Mouse (Mus musculus): ENCODE data around the gene Tns2.

DNA sequence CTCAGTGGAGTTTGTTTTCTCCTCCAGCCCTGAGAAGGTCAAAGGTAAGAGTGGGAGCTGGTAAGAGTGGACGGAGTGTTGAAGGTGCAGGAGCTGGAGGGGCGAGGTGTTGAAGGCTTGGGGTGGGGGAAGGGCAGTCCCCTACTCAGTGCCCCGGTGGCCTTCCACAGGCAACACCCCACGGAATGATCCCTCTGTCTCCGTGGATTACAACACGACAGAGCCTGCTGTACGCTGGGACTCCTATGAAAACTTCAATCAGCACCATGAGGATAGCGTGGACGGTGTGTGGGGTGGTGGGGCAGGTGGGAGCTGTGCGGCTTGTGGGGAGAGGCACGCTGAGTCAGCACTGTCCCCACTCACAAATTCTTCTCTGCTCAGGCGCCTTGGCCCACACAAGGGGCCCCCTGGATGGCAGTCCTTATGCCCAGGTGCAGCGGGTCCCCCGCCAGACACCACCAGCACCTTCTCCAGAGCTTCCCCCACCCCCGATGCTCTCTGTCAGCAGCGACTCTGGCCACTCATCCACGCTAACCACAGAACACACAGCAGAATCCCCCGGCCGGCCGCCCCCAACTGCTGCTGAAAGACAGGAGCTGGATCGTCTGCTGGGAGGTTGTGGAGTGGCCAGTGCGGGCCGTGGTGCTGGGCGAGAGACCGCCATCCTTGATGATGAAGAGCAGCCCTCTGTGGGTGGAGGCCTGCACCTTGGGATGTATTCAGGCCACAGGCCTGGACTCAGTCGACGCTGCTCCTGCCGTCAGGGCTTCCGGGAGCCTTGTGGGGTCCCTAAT lies 10.7 kb downstream of the Tns2 start:
- no peak for TF ChIP-seq CTCF (IDR thresholded peaks at IDR 0.05; ENCODE audit: extremely low read depth, insufficient read length, insufficient replicate concordance, low read depth, low read length)
- no peak for TF ChIP-seq POLR2A (IDR thresholded peaks at IDR 0.05; ENCODE audit: low read depth, low read length)
